Mouse (Mus musculus) adrenal gland, postnatal 10 days (tissue): ENCODE results near the gene Tas2r143. TPM values are rescaled to one million over a fixed set of nuclear protein-coding genes. Genes with fewer than 3 reads are reported as not detected.

Experiments
- DNase-seq: peaks from one replicate; pipeline ENCODE4 v3.0.0; 2021; ENCODE audit warnings: mixed read lengths
- total RNA-seq, 2 experiments: library from RNA; stranded (reverse); gene quantifications; 2 replicates each; pipeline ENCODE4 v1.2.3; 2021

Gene Tas2r143
- total RNA-seq, 2 experiments from 2014 or later: 1.0 to 1.9 TPM

DNA sequence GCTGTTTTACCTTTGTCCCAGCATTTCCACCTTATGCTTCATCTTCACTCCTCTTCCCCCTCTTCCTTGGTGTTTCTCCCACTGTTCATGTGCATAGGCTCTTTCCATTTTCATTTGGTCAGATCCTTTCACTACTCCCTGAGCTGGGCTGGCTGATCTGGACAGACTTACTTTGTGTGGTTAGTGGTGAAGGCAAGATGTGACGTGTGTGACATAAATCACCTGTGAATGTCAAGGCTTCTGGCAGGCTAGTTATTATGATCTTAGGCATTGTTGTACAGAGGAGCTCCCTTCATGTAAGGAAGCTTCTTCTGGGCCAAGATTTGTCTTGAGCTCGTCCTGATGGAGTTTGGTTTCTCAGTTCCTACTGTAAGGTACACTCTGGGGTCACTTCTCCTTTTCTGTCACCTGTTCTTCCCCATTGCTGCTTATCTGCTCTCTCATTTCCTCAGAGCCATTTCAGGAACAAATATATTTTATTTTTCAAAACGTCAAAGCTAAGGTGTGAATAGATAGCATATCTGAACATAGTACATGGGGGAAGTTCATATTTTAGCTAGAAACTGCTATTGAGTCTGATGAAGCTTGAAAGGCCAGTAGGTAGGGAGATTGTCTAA lies 2.9 kb upstream of the Tas2r143 start:
- peak; percentile 64 for DNase-seq

DNA sequence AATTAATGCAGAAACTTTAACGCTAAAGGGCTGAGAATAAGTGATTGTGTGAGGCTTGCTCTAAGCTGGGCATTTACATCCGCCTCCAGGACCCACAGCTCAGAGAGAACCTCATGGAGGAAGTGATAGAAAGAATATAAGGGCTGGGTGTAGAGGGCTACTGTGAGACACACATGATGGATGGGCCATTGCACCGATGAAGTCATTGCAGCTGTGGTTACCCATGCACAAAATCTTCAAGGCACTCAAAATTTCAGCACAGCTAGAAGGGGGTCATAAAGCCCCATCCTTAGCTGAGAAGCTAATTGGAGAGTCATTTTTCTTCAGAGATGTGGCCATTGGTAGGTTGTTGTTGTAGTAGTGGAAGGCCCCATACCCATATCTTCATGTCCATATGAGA lies 1.8 kb upstream of the Tas2r143 start:
- no peak for DNase-seq

DNA sequence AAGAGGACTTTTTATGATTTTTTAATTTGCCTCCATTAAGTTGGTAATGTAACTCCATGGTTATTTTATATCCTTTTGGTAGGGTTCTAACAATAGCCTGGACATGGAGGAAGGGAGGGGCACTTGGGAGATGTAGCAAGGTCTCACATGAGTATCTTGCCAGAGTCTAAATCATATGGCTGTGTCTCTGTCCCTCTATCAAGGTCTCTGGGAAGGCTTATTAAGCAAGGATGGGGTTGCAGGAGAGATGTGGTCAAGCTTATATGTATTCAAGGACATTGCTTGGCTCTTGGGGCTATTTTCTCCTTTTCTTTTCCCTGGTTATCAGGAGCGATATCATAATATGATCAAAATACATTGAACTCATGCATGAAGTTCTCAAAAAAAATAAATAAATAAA lies 1.0 kb upstream of the Tas2r143 start:
- DNase-seq: no peak

DNA sequence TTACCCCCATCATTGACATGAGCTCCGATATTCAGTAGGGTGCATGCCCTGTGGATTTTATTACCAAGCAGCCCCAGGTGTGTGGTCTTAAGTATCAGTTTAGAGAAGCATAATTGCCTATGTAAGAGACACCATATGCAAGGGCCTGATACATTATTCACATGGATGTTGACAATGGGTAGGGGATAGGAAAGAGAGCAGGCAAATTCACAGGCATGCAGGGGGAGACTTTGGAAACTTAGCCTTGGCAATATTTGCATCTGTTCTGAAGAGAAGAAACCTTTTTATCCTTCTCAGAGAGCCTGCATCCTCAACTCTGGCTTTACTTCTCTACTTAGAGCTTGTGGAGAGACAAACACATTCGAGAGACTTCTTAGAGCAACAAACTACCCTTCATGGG lies 5.1 kb downstream of the Tas2r143 start, which contains the start of gene Tas2r135:
TSS of gene Tas2r135 (plus strand) at position 301 of the 400 bp plus-strand sequence.
- no peak for DNase-seq

DNA sequence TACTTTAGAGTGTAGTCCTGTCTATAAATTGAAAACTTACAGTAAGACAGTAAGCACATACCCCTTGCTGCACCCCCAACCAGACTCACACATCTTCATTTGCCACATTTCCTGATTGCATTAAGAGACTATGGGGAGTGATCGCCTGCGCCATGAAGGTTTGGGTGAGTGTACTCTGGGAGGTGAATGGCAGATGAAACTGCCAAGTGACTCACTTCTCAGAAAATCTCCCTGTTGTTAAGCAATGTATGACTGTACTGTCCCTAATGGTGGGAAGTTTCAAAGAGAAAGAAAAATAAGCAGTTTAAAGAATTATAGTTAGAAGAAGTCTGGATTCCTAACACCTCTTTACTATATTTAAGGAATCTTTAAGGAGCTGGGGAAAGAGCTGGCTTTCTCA lies 19.4 kb downstream of the Tas2r143 start:
- no peak for DNase-seq

DNA sequence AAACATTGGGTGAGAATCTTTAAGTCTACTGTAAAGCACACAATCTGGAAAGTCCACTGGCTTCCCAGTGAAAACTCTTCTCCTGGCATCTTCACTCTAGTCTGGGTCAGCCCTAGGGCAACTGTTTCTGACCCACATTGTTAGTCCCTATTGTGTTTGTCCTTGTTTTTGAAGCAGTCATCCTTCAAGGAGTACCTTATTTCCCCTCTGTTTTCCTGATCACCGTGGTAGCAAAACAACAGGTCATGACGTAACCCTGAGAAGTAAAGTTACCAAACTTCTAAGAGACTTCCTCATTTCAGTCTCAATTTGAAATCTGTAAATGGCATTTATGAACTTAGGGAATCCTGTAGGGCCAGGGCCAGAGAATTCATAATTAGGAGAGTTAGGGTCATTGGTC lies 21.4 kb downstream of the Tas2r143 start:
- DNase-seq: no peak

DNA sequence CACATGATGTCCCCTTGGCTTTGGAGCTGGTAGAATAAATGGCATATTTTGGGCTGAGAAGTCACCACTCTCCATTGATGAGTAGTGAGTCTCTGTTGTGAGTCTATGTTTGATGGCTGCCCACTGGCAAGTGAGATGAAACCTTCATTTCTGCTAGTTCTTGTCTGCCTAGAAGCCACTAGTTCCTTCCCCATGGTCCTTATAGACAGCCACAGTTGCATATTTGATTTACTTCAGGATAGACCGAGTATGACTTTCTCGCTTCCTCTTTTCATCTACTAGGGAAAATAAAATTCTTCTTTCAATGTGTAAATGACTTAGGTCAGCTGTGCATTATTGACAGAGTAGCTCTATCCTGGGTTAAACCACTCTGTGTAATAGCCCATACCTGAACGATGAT lies 24.4 kb downstream of the Tas2r143 start:
- DNase-seq: no peak

DNA sequence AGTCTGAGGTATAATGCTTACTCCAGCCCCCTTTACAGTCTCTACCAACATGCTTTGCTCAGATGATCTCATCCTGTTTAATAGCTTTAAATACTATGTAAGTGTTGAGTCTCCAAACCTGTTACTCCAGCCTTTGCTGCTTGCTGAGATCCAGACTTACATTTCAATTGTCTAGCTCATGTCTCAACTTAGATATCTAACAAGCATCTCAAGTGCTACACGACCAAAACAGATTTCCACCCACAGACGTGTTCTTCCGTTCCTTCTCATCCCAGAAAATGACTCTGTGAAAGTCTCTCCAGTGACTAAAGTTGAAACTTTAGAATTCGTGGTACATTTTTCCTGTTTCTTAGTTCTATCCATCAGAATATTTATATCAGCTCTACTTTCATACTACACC lies 26.3 kb downstream of the Tas2r143 start:
- no peak for DNase-seq

DNA sequence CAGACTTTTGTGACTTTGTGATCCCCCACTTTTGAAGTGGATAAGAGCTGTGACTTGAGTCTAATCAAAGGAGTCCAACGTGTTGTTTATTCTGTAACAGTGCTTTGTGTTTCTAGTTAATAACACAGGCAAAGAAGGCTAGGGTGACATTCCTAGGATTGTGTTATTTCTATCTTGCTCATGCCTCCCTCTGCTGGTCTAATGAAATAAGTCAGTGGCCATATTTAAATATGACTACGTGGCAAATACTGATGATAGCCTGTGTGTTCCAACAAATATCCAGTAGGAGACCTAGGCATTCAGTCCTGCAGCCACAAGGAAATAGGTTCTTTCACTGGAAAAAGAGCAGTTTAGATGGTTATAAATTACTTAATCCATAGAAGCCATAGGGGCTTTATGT lies 33.5 kb downstream of the Tas2r143 start:
- DNase-seq: no peak

DNA sequence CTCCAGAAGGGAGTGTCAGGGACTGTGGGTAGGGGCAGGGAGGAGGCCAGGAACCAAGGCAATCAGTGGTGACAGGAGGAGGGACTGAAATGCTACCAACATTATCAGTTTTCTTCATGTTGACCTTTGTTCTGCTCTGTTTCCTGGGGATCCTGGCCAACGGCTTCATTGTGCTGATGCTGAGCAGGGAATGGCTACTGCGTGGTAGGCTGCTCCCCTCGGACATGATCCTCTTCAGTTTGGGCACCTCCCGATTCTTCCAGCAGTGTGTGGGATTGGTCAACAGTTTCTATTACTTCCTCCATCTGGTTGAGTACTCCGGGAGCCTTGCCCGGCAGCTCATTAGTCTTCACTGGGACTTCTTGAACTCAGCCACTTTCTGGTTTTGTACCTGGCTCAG lies 34.4 kb downstream of the Tas2r143 start, which contains the start of gene Tas2r126:
TSS of gene Tas2r126 (plus strand) at position 90 of the 400 bp plus-strand sequence.
- DNase-seq: no peak

DNA sequence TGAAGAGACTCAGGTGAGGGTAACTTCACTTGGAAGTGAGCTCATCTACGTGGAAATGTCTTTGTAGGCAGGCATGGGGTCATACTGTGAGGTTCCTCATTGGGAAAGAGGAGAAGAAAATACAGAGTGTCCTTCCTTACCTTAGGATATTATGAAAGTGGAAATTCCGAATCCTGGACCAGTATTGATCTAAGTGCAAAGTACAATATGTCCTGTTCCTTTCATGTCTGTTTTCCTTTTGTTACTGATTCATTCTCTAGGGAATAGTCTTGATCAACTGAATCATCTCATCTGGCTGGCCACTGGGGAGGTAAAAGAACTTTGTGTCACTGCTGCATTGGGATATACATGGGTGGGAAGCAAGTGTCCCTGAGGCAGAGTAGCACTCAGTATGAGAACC lies 35.5 kb downstream of the Tas2r143 start:
- no peak for DNase-seq

DNA sequence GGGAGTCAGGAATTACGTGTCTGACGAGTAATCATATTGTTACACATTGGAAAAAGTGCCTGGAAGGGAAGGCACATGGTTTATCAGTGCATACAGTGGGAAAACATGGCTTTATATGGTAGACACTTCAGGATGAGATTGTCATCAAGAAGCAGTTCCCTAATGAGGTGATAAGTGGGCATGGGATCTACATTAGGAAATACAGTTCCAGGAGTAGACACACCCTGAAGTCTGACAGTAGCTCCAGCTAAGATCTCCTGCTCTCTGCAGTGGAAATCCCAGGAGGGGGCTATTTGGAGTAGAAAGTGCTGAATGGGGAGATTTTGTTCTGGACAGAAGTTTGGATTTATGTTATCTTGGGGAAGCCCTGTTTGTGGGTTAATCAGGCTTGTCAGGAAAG lies 41.4 kb downstream of the Tas2r143 start:
- no peak for DNase-seq

DNA sequence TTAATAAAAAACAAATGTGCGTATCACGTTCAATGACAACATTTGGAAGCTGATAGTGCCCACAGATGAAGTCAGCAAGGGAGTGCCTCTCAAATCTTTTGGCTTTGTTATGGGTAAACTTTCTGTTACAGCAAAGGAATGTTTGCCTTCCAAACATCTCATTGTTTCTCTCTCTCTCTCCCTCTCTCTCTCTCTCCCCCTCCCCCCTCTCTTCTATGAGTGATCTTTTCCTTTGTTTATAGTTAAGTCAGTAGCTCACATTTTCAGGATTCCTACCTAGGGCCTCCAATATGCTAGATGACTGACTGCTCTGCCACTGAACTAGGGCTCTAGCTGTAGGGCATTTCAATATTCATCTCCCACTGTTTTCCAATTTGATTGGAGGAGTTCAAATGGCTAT lies 44.5 kb downstream of the Tas2r143 start:
- no peak for DNase-seq

DNA sequence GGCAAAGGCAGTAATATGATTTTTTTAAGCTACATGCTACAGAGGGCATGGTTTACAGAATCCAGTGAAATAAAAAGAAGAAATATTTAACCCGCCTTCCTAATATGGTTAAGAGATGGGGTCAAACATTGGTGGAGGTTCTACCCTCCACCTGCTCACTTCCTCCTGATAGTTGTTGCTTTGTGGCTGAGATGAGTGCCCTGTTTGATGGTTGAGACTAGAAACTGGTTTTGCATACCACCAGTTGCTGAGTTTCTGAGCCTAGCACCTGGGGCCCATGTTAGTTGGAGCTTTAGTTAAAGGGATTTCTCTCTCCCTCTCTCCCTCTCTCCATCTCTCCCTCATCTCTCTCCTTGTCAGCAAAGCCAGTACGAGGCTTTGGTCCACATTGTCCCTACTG lies 47.3 kb downstream of the Tas2r143 start:
- no peak for DNase-seq

Other genes starting within 250 kb of the Tas2r143 start
- gene Tas2r144, start 184.9 kb upstream of the Tas2r143 start, total RNA-seq: not detected
- 10 to 100 TPM; 77.8 TPM for gene Gstk1, start 154.3 kb upstream of the Tas2r143 start, total RNA-seq
- gene Tmem139, start 138.3 kb upstream of the Tas2r143 start, total RNA-seq: under 1 TPM; 0.45 to 0.70 TPM
- gene Casp2, start 135.3 kb upstream of the Tas2r143 start, total RNA-seq: 10 to 100 TPM; 20.9 to 33.4 TPM
- gene Clcn1, start 113.6 kb upstream of the Tas2r143 start, total RNA-seq: 1 to 10 TPM in 1 of 2 experiments, under 1 TPM in 1; 0.81 to 5.7 TPM
- 1 to 10 TPM in 1 of 2 experiments, under 1 TPM in 1; 0.81 to 1.2 TPM for gene Fam131b, start 75.6 kb upstream of the Tas2r143 start, total RNA-seq
- 100 to 1,000 TPM in 1 of 2 experiments, 10 to 100 TPM in 1; 73.1 to 112 TPM for gene Zyx, start 50.6 kb upstream of the Tas2r143 start, total RNA-seq
- 1 to 10 TPM; 2.8 to 8.6 TPM for gene Epha1, start 27.0 kb upstream of the Tas2r143 start, total RNA-seq
- gene Tas2r135, start 5.2 kb downstream of the Tas2r143 start, total RNA-seq: 1 to 10 TPM in 1 of 2 experiments, under 1 TPM in 1; 0.99 to 2.0 TPM
- 1 to 10 TPM in 1 of 2 experiments, under 1 TPM in 1; 0.48 to 1.3 TPM for gene Tas2r126, start 34.3 kb downstream of the Tas2r143 start, total RNA-seq
- gene Olfr458, start 65.0 kb downstream of the Tas2r143 start, total RNA-seq: not detected
- not detected for gene Olfr457, start 76.1 kb downstream of the Tas2r143 start, total RNA-seq
- not detected for gene Olfr456, start 87.0 kb downstream of the Tas2r143 start, total RNA-seq
- gene Olfr455, start 147.3 kb downstream of the Tas2r143 start, total RNA-seq: not detected
- not detected for gene Tcaf3, start 197.5 kb downstream of the Tas2r143 start, total RNA-seq
- 1 to 10 TPM; 7.8 to 8.9 TPM for gene Tcaf2, start 245.0 kb downstream of the Tas2r143 start, total RNA-seq